Mouse (Mus musculus): ENCODE results near the gene Galnt14. TPM values are rescaled to one million over a fixed set of nuclear protein-coding genes. Genes with fewer than 3 reads are reported as not detected.

The Galnt14 gene
- total RNA-seq, 2 experiments from 2014 or later, result not detected

DNA sequence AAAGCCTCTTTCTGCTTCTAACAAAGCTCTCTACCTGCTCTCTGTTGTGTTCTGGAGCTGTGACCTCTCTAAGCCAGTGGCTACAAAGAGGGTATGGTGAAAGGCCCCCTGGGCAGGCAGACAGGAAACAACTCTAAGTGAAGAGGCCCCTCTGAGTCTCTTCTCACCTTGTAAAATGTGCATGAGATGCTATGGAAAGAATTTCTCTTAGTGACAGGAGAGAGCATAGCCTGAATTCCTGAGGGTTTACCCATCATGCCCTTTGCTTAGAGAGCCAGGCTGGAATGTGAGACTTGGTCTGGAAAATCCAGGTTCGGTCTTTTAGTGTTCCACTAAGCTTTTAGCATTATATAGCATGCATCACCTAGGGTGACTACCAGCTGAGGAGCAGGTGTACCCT, 136.1 kb downstream of the Galnt14 start:
- ATAC-seq (replicated peaks; ENCODE audit: poor library complexity), result no peak

DNA sequence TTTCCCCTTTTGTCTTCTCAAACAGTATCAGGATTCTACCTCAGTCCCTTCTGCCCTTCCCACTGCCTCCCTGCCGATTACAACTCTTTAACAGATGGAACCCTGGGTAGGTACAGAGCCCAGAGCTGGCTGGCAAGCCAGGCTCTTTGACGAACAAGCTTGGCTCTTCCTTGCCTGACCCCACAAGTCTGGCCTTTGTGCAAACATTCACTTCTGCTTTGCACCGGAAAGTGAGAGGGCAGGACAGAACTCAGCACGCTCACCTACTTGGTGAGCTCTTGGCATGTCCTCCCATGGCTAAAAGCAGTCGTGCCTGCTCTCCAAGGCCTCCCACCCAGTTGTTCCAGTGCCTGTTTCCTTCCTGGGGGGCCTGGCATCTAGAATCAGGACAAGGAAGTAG, 137.4 kb downstream of the Galnt14 start:
- ATAC-seq (replicated peaks; ENCODE audit: poor library complexity), result peak; percentile 70

DNA sequence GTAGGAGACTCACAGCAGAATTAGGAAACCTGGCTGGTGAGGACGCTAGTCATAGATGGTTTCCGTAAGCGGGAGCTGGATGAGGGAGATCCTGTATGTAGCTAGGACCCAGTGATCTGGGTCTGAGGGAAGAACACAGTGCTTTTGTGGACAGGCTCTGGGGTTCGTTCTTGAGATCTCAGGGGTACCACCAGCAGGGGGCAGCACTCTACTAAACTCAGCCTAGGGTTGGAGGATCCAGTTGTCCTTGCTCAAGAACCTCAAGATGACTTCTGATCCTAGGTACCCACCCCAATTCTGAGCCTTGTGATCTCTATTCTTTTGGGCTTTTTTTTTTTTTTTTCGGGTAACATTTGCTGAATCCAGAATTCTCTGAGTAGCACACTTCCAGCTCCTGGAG, 137.8 kb downstream of the Galnt14 start:
- peak; percentile 74 for ATAC-seq (replicated peaks; ENCODE audit: poor library complexity)

DNA sequence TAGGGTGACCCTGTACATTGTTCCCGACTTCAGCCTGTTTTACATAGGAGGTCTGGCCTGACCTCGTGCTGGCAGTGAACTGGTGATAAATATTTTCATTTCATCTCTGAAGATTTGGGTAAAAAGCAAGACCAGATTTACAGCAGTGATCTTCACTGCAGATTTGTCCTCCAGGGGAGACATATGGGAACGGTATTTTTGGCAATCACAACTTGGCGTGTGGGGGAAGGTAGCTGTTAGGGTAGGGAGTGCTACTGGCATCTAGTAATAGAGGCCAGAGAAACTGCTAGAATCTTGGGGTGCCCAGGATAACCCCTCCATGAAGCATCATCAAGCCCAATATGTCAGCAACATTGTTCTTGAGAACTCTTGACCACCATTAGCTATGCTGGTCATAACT, 138.3 kb downstream of the Galnt14 start:
- no peak for ATAC-seq (replicated peaks; ENCODE audit: poor library complexity)

DNA sequence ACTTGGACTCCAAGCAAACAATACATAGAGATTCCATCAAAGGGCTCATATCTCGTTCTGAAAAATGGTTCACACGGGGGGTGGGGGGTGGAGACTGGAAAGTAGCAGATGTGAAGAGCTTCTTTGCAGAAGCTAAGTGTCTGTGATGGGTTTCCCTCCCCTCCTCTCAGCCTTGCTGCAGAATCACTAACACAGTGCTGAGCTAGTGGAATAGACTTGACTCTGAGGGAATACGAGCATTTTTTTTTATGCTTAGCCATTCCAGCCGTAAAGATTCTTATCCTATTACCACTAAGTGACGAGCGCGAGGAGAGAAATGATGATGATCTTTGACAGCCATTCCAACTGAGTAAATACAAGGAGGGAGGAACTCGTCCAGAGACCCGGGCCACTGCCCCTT, 142.0 kb downstream of the Galnt14 start:
- no peak for ATAC-seq (replicated peaks; ENCODE audit: poor library complexity)

DNA sequence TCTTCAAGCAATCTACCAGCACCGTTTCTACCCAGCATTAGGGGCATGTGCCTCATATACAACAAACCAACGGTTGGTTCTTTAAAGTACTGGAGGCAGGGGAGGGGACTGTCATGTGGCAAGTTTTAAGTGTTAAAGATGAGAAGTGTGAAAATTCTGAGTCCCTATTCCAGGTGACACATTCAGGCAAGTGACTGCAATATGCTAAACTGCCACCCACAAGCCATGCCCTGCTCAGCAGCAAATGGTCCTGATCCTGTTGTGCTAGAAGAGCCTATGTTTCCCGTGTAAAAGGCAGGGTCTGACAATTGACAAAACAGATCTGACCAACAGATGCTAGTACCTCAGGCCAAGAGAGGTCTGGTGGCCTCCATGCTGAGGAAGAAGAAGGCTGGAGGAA, 149.1 kb downstream of the Galnt14 start:
- no peak for ATAC-seq (replicated peaks; ENCODE audit: poor library complexity)

DNA sequence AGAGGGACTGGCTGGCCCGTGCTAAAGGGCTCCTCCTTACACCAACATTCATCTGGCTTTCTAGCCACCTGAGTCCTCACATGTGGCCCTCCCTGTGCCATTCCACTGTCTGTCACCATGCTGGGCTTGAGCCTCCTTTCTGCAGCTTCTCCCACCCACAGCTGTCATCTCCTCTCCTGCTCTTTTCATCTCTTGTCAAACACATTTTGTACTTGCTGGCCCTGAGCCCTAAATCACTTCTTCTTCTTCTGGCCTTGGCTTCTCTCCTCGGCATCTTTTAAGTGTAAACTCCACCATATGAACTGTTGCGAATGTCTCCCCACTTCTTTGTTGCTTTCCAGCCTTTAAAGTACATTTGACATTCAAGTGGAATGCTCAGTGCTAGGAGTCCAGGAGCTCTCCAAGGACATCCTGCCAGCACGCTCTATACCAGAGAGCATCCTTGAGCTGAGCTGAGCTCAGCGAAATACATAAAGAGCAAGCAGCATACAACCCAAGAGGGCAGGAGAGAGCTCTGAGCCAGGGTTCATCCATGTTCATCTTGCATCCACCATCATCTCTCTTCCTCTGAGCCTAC, 150.0 kb downstream of the Galnt14 start:
- no peak for ATAC-seq (replicated peaks; ENCODE audit: poor library complexity)

DNA sequence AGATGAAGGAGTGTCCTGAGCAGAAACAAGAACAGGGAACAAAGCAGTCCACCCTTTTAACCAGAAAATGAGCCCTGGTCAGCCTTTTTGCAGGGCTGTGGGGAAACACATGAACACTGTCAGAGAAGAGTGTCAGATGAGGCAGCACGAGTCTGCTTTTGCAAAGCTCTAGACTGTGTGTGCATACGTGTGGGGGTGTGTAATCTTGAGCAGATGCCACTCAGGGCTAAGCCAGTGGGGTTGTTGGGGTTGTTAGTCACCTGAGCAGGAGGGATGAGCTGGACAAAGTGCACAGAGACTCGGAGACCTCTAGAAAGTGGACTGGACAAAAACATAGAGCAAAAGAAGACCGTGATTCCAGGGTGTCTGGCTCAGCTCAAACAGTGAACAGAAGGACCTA, 150.8 kb downstream of the Galnt14 start:
- no peak for ATAC-seq (replicated peaks; ENCODE audit: poor library complexity)

DNA sequence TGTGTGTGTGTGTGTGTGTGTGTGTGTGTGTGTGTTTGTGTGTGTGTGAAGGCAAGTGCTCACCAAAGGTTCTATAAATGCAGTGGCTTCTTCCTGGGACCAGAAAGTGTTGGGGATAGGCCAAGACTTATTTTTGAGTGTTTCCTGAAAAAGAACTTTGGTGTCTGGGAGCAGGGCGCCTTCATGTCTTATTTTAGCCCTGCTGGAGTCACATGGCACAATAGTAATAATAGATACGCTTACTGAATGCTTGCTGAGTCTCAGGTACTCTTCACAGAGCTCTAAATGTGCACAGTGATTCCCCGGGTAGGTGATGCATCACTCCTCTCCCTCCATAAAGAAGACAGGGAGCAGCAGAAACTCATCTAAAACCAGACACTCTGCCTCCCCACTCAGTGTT, 153.2 kb downstream of the Galnt14 start:
- ATAC-seq (replicated peaks; ENCODE audit: poor library complexity), result no peak

DNA sequence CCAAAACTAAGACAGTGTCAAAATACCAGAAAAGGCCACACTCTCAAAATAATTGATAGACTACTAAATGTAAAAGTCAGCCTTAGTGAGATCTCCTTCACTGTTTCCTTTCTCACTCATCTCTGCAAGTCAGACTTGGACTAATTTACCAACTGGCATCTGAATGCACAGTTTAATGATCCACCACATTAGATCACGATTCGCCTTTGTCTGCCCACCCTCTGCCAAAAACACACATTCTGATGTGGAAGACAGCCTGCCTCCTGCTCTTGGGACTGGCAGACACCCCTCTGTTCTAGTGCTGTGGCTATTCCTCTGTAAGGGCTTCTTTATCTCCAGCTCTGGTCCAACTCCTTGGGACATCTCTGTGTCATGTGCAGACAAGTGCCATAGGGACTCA, 153.8 kb downstream of the Galnt14 start:
- ATAC-seq (replicated peaks; ENCODE audit: poor library complexity), result no peak

DNA sequence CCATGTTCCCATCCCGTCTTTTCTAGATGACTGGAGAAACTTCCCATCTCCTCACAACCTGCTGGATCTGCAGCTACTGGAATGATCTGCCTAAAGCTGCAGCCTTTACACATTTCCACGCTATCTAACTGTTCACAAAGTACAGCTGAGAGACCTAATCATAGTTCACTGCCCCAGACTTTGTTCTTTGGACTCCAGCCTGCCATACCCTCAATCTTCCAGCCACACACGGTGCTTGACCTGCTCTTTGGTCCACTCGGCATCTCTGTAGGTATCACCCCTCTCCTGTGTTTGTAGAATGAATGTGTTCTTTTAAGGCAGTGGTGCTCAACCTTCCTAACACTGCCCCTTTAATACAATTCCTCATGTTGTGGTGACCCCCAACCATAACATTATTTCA, 155.6 kb downstream of the Galnt14 start:
- no peak for ATAC-seq (replicated peaks; ENCODE audit: poor library complexity)

DNA sequence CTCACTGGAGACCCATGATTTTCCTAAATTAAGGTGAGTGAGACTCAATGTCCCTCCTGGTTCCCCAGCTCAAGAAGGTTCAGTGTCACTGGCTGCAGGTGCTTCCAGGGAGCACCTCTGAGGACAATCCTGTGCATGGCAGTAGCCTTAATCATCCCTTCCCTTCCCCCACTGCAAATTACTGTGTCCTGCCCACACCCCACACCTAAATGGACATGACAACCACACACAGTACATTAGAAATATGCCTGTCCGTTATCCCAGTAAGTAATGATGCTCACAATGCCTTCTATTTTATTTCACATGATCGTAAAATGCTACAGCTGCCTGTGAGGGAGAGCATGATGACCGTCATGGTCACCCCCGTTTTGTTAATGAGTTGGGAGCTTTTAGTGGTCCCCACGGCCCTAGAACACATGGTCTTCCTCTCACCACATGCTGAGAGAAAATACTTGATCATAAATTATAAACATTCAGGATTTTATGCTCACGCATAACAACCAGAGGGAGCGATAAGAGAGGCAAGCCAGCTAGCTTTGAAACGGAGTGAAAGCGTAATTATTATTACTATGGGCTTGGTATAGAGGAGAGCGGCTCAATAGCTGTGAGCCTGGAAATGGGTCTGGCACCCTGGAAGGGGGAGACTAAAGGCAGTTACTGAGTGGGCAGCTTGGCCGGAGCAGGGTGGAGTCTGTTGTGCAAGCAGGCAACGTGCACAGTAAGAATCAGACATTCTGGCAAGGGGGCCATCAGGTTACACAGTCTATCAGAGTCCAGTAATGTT, 161.3 kb downstream of the Galnt14 start:
- ATAC-seq (replicated peaks; ENCODE audit: poor library complexity), result no peak

DNA sequence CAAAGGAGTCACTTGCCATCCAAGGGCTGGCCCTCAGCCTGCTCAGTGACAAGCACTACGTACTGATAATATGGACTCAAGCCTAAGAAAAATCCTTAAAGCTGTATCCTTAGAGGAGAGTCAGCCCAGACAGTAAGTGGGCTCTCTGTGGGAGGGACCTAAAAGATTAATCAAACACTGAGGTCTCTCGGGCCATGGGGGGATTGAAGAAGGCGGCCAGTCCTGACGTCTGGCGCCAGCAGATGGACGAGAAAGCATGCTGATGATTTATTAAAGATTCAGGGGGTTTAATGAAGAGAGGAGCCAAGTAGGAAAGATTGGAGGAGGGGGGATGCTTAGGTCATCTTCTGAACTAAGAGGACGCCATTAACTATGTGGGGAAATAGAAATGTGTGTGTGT, 162.1 kb downstream of the Galnt14 start:
- no peak for ATAC-seq (replicated peaks; ENCODE audit: poor library complexity)

DNA sequence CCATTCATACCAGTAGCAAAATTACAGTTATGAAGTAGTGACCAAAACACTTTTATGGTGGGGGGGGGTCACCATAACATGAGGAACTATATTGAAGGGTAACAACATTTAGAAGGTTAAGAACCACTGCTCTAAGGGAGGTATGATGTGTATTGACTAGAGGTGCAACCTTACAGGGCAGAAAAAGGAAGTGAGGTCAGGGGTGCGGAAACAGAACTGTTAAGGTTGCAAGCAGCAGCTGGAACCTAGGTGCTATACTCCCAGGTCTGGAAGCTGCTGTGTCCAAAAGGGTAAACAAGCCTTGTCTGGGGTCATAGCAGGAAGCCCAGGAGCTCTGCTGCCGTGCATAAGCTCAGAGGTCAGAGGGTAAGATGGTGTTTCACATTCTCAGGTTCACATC, 162.8 kb downstream of the Galnt14 start:
- ATAC-seq (replicated peaks; ENCODE audit: poor library complexity), result 0 out of 2 replicates have a peak, but pooled peaks have one; percentile 14

DNA sequence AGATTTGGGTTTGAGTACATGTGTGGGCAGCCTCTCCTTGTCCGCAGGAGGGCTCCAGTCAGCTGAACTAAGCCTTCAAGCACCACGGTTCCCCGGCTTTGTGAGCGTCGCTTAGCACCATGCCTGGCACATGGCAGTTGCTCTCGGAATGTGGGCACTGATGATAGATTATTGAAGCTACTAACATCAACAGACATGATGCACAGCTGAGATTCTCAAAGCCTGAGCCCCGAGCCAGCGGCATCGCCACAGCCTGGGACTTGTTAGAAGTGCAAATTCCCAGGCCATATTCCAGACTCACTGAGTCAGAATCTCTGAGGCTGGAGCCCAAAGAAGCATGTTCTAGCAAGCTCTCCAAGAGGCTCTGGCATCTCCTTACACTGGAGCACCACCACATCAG, 168.3 kb downstream of the Galnt14 start:
- no peak for ATAC-seq (replicated peaks; ENCODE audit: poor library complexity)

DNA sequence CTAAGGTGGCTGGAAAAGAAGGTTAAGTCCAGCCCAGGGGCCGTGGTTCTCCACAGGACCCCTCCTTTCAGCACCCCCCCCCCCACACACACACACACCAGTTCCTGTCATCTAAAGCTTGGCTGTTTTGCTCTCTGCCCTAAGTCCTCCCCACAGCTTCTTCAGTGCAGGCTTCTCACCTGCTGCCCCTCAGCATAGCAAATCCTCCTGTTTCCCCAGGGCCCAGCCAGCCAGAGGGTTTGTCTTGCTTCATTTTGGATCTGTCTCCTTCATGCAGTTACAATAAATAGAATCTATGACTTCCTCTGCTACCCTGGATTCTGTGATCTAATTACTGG, 169.1 kb downstream of the Galnt14 start:
- ATAC-seq (replicated peaks; ENCODE audit: poor library complexity), result no peak

DNA sequence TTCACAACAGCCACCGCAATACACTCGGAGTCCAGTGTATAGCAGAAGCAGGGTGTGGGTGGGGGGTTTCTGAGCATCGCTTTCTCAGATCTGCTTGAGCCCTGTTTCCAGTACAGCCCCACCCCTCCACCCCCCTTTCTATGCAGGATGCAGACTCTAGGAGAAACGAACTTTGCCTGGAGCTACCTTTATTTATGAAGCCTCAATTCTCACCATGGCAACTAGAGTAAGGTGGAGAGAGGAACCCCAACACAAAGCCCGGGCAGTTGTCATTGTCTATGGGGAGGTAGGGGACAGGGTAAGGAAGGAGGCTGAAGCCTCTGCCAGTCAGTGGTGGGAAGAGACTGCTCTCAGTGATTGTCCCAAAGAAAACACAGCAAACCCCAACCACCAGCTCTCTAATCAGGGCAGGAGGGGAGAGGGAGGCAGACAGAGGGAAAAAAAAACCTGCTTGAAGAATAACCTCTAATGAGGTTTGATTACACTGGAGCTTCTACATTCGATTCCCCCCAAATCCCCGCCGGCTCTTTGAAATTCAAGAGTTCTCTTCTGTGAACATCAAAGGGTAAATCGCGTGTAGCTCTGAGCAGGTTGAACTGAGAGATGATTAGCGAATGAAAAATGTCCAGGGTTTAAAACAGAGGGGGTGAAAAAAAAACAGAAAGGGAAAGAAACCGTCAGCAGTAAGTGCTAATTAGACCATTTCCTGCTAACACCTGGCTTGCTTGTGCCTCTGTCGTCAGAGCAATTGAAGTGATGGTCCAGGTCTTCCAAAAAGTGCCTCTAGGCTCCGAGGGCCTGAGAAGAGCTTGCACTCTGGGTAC, 169.6 kb downstream of the Galnt14 start:
- no peak for ATAC-seq (replicated peaks; ENCODE audit: poor library complexity)

DNA sequence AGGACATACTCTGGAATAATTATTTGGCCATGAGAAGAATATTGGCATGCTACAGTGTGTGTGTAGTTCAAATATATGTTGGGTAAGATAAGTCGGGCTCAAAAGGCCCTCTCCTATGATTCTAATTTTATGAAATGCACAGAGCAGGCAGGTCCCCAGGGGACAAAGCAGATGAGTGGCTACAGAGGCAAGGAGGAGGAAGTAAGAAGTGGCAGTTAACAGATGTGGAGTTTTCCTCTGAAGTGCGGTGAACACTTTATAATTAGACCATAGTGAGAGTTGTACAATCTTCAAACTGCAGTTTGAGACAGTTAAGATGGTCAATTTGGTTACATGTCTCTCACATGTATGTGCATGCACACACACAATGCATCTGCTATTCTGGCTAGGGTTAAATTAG, 178.4 kb downstream of the Galnt14 start:
- peak; percentile 93 for ATAC-seq (replicated peaks; ENCODE audit: poor library complexity)

DNA sequence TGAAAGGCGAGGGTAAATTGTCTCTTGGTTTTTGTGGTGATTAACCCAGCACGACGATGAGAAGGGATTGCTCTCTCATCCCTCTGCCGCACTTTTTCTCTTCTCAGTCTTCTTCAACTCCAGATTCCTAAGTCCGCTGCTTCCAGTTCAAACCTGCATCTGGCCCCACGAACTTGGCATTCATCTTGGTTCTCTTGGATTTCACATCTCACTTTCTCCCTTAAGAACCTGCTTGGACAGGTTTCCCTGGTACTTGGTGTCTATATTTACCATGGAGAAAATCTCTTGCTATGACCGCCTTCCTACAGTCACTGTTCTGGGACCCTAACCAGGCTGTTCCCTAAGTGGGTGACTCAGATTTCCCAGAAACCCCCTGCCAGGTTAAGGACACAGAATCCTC, 188.1 kb downstream of the Galnt14 start:
- ATAC-seq (replicated peaks; ENCODE audit: poor library complexity), result no peak

DNA sequence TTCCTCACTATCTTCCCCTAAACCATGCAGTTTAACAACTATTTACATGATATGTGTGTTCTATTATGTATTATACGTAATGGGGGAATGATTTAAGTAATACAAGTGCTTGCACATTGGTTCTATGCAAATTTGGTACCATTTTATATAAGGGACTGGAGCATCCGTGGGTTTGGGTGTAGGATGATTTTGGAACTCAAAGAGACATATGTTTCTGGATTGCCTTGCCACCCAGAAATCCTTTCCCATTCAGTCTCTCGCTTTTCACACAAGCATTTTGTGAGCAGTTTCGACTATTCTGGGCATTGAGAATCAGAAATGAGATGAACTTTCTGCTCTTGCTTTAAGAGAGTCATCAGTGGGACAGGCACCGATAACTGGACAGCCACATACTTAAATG, 190.9 kb downstream of the Galnt14 start:
- no peak for ATAC-seq (replicated peaks; ENCODE audit: poor library complexity)

DNA sequence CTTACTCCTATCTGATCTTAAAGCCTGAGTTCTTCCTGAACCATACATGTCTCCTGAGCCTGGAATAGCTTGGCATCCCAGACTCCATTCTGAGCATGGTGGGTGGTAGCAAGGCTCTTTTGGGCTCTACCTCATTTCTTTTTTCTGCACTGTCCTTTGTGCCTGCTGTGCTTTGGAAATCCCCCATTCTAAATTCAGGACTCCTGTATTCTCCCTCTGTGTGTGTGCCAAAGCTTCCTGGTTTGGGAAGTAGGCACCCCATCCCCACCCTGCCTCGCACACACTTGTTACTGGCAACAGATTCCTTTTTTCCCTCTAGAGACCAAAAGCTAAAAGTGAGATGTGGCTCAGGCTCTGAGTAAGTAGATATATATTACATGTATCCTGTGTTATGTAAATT, 191.9 kb downstream of the Galnt14 start:
- no peak for ATAC-seq (replicated peaks; ENCODE audit: poor library complexity)

DNA sequence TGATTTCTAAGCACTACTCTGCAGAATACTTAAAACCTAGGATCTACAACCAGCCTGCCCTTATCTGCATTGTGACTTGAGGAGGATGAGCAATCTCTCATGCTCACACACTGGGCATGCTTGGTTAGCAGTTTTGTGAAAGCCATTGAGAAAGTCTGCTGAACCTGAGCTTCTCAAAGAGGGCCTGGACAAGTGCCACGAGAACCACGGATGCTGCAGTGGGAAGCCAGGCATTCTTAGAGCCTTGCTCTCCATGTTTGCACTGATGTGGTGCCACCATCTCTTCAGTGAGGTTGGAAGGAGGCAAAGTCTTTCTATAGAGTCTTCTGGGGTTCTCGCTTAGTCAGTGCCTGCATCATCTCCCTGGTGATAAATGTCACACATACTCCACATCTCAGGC, 194.7 kb downstream of the Galnt14 start:
- no peak for ATAC-seq (replicated peaks; ENCODE audit: poor library complexity)

Measured in megakaryocyte progenitor cell, adult 5-6 weeks (primary cell).